Mouse (Mus musculus) stomach, embryonic 16.5 days (tissue): Measurements from ENCODE around the gene Higd1b. TPM values are rescaled to one million over a fixed set of nuclear protein-coding genes. Genes with fewer than 3 reads are reported as not detected.

Experiments used
- ATAC-seq: fragments of 200-750 bp; cut with Nextera tagmentation; 2 replicates; pipeline ENCODE4 v1.8.0; 2017; ENCODE audit warnings: moderate number of reproducible peaks, moderate TSS enrichment; ENCODE audit not compliant: insufficient read depth, low FRiP score
- H3K27ac ChIP-seq: fragments of 300-500 bp; sonication (generic); 2 replicates; pipeline ENCODE4 v1.5.1; 2014; ENCODE audit warnings: low read length
- H3K27me3 ChIP-seq: fragments of 300-500 bp; sonication (generic); 2 replicates; pipeline ENCODE4 v1.6.1; 2014; ENCODE audit warnings: low read length, control low read depth, mixed read lengths; ENCODE audit not compliant: control insufficient read depth, insufficient read depth
- H3K36me3 ChIP-seq: fragments of 300-500 bp; sonication (generic); 2 replicates; pipeline ENCODE4 v1.6.1; 2014; ENCODE audit warnings: low read length; ENCODE audit not compliant: control insufficient read depth, insufficient read depth
- H3K4me1 ChIP-seq: fragments of 300-500 bp; sonication (generic); 2 replicates; pipeline ENCODE4 v1.6.1; 2014; ENCODE audit warnings: low read length, control low read depth, mixed read lengths; ENCODE audit not compliant: control insufficient read depth, insufficient read depth
- H3K4me2 ChIP-seq: fragments of 300-500 bp; sonication (generic); 2 replicates; pipeline ENCODE4 v1.6.1; 2014; ENCODE audit warnings: low read depth, low read length, mixed read lengths
- H3K4me3 ChIP-seq: fragments of 300-500 bp; sonication (generic); replicated peaks from 2 replicates; pipeline ENCODE4 v1.5.1; 2014; ENCODE audit warnings: mild to moderate bottlenecking, low read length
- H3K9ac ChIP-seq: fragments of 300-500 bp; sonication (generic); 2 replicates; pipeline ENCODE4 v1.6.1; 2014; ENCODE audit warnings: low read length
- H3K9me3 ChIP-seq: fragments of 300-500 bp; sonication (generic); replicated peaks from 2 replicates; pipeline ENCODE4 v1.6.1; 2016; ENCODE audit warnings: low read length, control low read depth; ENCODE audit not compliant: control insufficient read depth
- WGBS: fragments of 180-500 bp; shearing (Covaris S2); extraction: QIAGEN DNeasy Blood & Tissue Kit; methylation state at CpG from one replicate; pipeline ENCODE4 v1.1.7; 2014; 5-methylcytosine and 5-hydroxymethylcytosine counted together
- polyA plus RNA-seq: library from polyadenylated mRNA; unstranded; fragments of >200 nt; fragmentation: Nextera tagmentation; extraction: Ambion mirVana; gene quantifications from 2 replicates; pipeline ENCODE4 v1.2.1, GENCODE M21; 2015

The Higd1b gene
- polyA plus RNA-seq, 1 experiment from 2014 or later = 1.2 TPM

- WGBS = 81% methylated on average over 6 of the region's 6 CpGs
- H3K36me3 ChIP-seq = peaks cover 17% of the 10 kb centered on the region
Observed at GRCm38 (mm10) chr11:102855941-102856340, 20.3 kb downstream of the Higd1b start.

GRCm38 (mm10) chr11:102858951-102859350 lies 23.3 kb downstream of the Higd1b start:
- 93% methylated on average over 11 of the region's 11 CpGs for WGBS
- H3K4me2 ChIP-seq = no peak overlapping the region
- peaks cover 15% of the 10 kb centered on the region for H3K36me3 ChIP-seq
- no peaks in the 10 kb centered on the region for H3K4me1 ChIP-seq
- no peak overlapping the region for H3K9ac ChIP-seq
- no peak overlapping the region for H3K4me3 ChIP-seq
- H3K27ac ChIP-seq = no peak overlapping the region
- H3K27me3 ChIP-seq = no peaks in the 10 kb centered on the region
- ATAC-seq = no peak
- H3K9me3 ChIP-seq = no peaks in the 10 kb centered on the region; the same call in 1 of the 2 replicates

More at GRCm38 (mm10) chr11:102855941-102856340, 20.3 kb downstream of the Higd1b start:
- no peaks in the 10 kb centered on the region; the same call in 1 of the 2 replicates for H3K9me3 ChIP-seq
- no peak overlapping the region for H3K9ac ChIP-seq
- H3K4me3 ChIP-seq = no peak overlapping the region
- H3K4me1 ChIP-seq = no peaks in the 10 kb centered on the region
- no peaks in the 10 kb centered on the region for H3K27me3 ChIP-seq
- H3K4me2 ChIP-seq = no peak overlapping the region
- no peak overlapping the region for H3K27ac ChIP-seq
- ATAC-seq = no peak

- Histone ChIP-seq H3K4me3 (no peak overlapping the region), H3K4me2 (no peak overlapping the region), H3K9me3 (no peaks in the 10 kb centered on the region), H3K27me3 (no peaks in the 10 kb centered on the region), H3K36me3 (peaks cover 14% of the 10 kb centered on the region; the same call in 1 of the 2 replicates), H3K4me1 (no peaks in the 10 kb centered on the region), H3K27ac (no peak overlapping the region), H3K9ac (no peak overlapping the region)
- 91% methylated on average over 8 of the region's 8 CpGs for WGBS
- ATAC-seq = no peak
Observed at GRCm38 (mm10) chr11:102859933-102860332, 24.3 kb downstream of the Higd1b start.

- no peak for ATAC-seq
- Histone ChIP-seq H3K27me3 (no peaks in the 10 kb centered on the region), H3K9me3 (no peaks in the 10 kb centered on the region), H3K4me2 (no peak overlapping the region), H3K4me3 (no peak overlapping the region), H3K27ac (no peak overlapping the region), H3K9ac (no peak overlapping the region), H3K4me1 (no peaks in the 10 kb centered on the region), H3K36me3 (peaks cover 23% of the 10 kb centered on the region; the same call in 1 of the 2 replicates)
- 27% methylated on average over 4 of the region's 4 CpGs for WGBS
Observed at GRCm38 (mm10) chr11:102864272-102864671, 28.6 kb downstream of the Higd1b start.

GRCm38 (mm10) chr11:102874801-102875334 lies 39.2 kb downstream of the Higd1b start:
- H3K36me3 ChIP-seq = peaks cover 11% of the 10 kb centered on the region; the same call in 1 of the 2 replicates
- H3K9me3 ChIP-seq = no peaks in the 10 kb centered on the region
- no peak overlapping the region for H3K27ac ChIP-seq
- no peak for ATAC-seq
- peaks cover 6% of the 10 kb centered on the region for H3K4me1 ChIP-seq
- H3K4me2 ChIP-seq = no peak overlapping the region
- H3K27me3 ChIP-seq = no peaks in the 10 kb centered on the region
- no peak overlapping the region for H3K9ac ChIP-seq
- WGBS = 88% methylated on average over 7 of the region's 7 CpGs
- H3K4me3 ChIP-seq = no peak overlapping the region

GRCm38 (mm10) chr11:102879558-102879957 lies 43.9 kb downstream of the Higd1b start:
- Histone ChIP-seq H3K27ac (no peak overlapping the region), H3K9me3 (no peaks in the 10 kb centered on the region), H3K27me3 (no peaks in the 10 kb centered on the region), H3K36me3 (peaks cover 3% of the 10 kb centered on the region; the same call in 1 of the 2 replicates), H3K4me2 (no peak overlapping the region), H3K4me3 (no peak overlapping the region), H3K9ac (no peak overlapping the region), H3K4me1 (peaks cover 14% of the 10 kb centered on the region)
- ATAC-seq = no peak
- whole genome bisulfite sequencing = 85% methylated on average over 2 of the region's 2 CpGs

- peak within 1 kb of the TSS; percentile 49 for H3K4me2 ChIP-seq
- H3K27ac ChIP-seq = peak within 1 kb of the TSS; percentile 84
- H3K27me3 ChIP-seq = no peaks in the 10 kb centered on the region
- ATAC-seq = peak; percentile 93
- peaks cover 3% of the 10 kb centered on the region; the same call in 1 of the 2 replicates for H3K36me3 ChIP-seq
- under 1% methylated on average over 62 of the region's 62 CpGs for WGBS
- peak within 1 kb of the TSS; percentile 85 for H3K9ac ChIP-seq
- peak within 1 kb of the TSS; percentile 91 for H3K4me3 ChIP-seq
- H3K9me3 ChIP-seq = no peaks in the 10 kb centered on the region
- peaks cover 14% of the 10 kb centered on the region for H3K4me1 ChIP-seq
Observed at GRCm38 (mm10) chr11:102880585-102881313, 45.1 kb downstream of the Higd1b start, which contains the start of the genes Eftud2 and Ccdc103. Eftud2 (minus strand) TSS chr11:102880985. Ccdc103 (plus strand) TSS chr11:102881204.

- H3K36me3 ChIP-seq = peaks cover under 1% of the 10 kb centered on the region; the same call in 1 of the 2 replicates
- no peaks in the 10 kb centered on the region for H3K9me3 ChIP-seq
- peak overlapping the region; percentile 85 for H3K9ac ChIP-seq
- peak overlapping the region; percentile 91 for H3K4me3 ChIP-seq
- WGBS = 17% methylated on average over 13 of the region's 13 CpGs
- peaks cover 14% of the 10 kb centered on the region for H3K4me1 ChIP-seq
- H3K27ac ChIP-seq = no peak overlapping the region
- ATAC-seq = no peak
- H3K4me2 ChIP-seq = peak overlapping the region; percentile 49
- H3K27me3 ChIP-seq = no peaks in the 10 kb centered on the region
Observed at GRCm38 (mm10) chr11:102881314-102882198, 45.9 kb downstream of the Higd1b start.
